Mouse (Mus musculus): ENCODE results near the gene Mettl2. TPM values are rescaled to one million over a fixed set of nuclear protein-coding genes. Genes with fewer than 3 reads are reported as not detected.

Gene Mettl2
- polyA plus RNA-seq (2017; shearing (Covaris generic)), result 10 to 100 TPM; 20.5 to 31.7 TPM

DNA sequence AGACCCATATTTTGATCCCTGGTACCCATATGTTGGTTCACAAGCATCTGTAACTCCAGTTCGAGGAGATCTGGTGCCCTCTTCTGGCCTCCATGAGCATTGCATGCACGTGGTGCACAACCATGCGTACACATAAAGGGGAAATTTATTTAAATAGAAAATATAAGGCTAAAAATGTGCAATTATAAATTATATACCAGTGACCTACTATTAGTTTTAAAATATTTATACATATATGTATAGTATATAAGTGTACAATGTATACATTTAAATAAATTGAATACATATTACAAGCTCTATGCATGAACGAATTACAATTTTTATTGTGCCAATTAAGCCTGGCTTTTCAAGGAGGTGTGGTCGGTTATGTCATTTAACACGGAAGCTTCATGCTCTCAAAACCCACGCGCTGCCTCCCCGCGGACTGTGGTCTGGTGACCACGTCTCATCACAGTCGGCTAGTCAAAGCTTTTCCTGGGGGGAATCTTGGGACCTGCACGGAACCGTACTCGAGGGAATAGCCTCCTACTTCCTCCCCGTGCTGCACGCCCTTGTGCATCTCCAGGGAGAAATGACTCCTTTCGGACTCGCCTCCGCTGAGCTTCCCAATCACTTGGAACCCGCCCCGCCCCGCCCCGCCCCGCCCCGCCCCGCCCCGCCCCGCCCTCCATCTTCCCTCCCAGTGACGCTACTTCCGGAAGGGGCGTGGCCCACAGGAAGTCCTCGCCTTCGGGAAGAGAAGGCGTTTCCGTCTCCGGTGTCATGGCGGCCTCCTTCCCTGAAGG lies at the start of gene Mettl2:
Gene Mettl2, plus strand, starts transcription at position 691 of the 785 bp plus-strand sequence.

GRCm38 (mm10) chr11:105146593-105146992 lies 20.4 kb downstream of the Mettl2 start, which contains the start of gene Gm10842:
Gene Gm10842 (plus strand): TSS chr11:105146893.

DNA sequence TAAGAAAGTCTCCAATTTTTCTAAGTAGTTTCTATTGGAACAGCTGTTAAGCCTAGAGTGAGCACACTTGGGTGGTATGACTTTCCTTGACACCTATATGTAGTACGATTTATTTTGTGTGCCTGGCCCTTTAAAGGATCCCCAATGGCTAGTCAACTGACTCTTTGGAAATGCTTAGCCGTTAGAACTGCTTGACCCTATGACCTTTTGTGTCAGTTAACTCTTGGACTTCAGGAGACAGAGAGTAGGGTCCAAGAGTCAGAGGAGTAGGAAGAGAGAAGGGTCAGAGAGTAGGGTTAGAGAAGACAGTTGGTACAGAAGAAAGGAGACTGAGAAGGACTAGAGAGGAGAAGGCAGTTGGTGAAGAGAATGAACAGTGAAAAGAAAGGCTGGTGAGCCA lies 52.3 kb downstream of the Mettl2 start, which contains the start of gene Tlk2:
Gene Tlk2, plus strand, starts transcription at position 292 of the 400 bp plus-strand sequence.

Other genes with a start within 250 kb of the Mettl2 start
- under 1 TPM; 0.40 to 0.81 TPM for gene Efcab3, start 62.8 kb upstream of the Mettl2 start, polyA plus RNA-seq (2017; shearing (Covaris generic))
- 1 to 10 TPM in 1 of 2 experiments, under 1 TPM in 1; 0.78 to 1.1 TPM for gene Gm10842, start 20.5 kb downstream of the Mettl2 start, polyA plus RNA-seq (2017; shearing (Covaris generic))
- 10 to 100 TPM; 19.4 to 21.4 TPM for gene Tlk2, start 52.4 kb downstream of the Mettl2 start, polyA plus RNA-seq (2017; shearing (Covaris generic))
- gene Mrc2, start 166.2 kb downstream of the Mettl2 start, polyA plus RNA-seq (2017; shearing (Covaris generic)), result under 1 TPM; 0.04 to 0.15 TPM

Data from inflammation-experienced regulatory T-cells (primary cell).